Mouse (Mus musculus) spleen, adult 2 months (tissue): ENCODE results near the gene Robo3. TPM values are rescaled to one million over a fixed set of nuclear protein-coding genes. Genes with fewer than 3 reads are reported as not detected.

Source experiments
- DNase-seq, 2 experiments: peaks; one replicate each; pipeline versions ENCODE4 v3.0.0 to v3.0.0-alpha.2; 2012 to 2021; ENCODE audit warnings: low spot score in 2 of 2, low read depth in 1 of 2
- H3K27ac ChIP-seq: fragments of 200-500 bp; 2 replicates; pipeline ENCODE4 v1.5.1; 2012; ENCODE audit warnings: low read length, inconsistent platforms; ENCODE audit not compliant: insufficient read depth
- H3K27me3 ChIP-seq: fragments of 200-500 bp; 2 replicates; pipeline ENCODE4 v1.6.1; 2012; ENCODE audit warnings: mild to moderate bottlenecking, moderate library complexity, low read length, inconsistent platforms; ENCODE audit not compliant: control insufficient read depth, insufficient read depth
- H3K36me3 ChIP-seq: fragments of 200-500 bp; 2 replicates; pipeline ENCODE4 v1.6.1; 2012; ENCODE audit warnings: mild to moderate bottlenecking, low read length, inconsistent platforms; ENCODE audit not compliant: control insufficient read depth, insufficient read depth
- H3K4me1 ChIP-seq: fragments of 200-500 bp; 2 replicates; pipeline ENCODE4 v1.6.1; 2011; ENCODE audit warnings: inconsistent platforms; ENCODE audit not compliant: control insufficient read depth, insufficient read depth, insufficient read length
- H3K4me3 ChIP-seq: fragments of 200-500 bp; 2 replicates; pipeline ENCODE4 v1.5.1; 2011; ENCODE audit warnings: mild to moderate bottlenecking, inconsistent platforms; ENCODE audit not compliant: insufficient read depth, insufficient read length; ENCODE audit errors: extremely low read depth
- CTCF ChIP-seq: fragments of 200-500 bp; IDR thresholded peaks from 2 replicates; pipeline ENCODE4 v1.5.1; 2011; ENCODE audit warnings: mild to moderate bottlenecking, inconsistent platforms; ENCODE audit not compliant: insufficient read depth, insufficient read length, insufficient replicate concordance; ENCODE audit errors: extremely low read depth
- POLR2A ChIP-seq: fragments of 200-500 bp; IDR thresholded peaks from 2 replicates; pipeline ENCODE4 v1.6.1; 2011; ENCODE audit warnings: low read depth, low read length, inconsistent platforms
- WGBS: fragments of 180-500 bp; shearing (Covaris S2); methylation state at CpG from one replicate; pipeline ENCODE4 v1.1.7; 2018; 5-methylcytosine and 5-hydroxymethylcytosine counted together
- polyA plus RNA-seq: library from polyadenylated mRNA; depleted of rRNA; stranded (reverse); fragments of >200 nt; gene quantifications from 2 replicates; pipeline ENCODE4 v1.2.3, GENCODE M21; 2012

The Robo3 gene
- polyA plus RNA-seq, 1 experiment: 0.81 TPM

DNA sequence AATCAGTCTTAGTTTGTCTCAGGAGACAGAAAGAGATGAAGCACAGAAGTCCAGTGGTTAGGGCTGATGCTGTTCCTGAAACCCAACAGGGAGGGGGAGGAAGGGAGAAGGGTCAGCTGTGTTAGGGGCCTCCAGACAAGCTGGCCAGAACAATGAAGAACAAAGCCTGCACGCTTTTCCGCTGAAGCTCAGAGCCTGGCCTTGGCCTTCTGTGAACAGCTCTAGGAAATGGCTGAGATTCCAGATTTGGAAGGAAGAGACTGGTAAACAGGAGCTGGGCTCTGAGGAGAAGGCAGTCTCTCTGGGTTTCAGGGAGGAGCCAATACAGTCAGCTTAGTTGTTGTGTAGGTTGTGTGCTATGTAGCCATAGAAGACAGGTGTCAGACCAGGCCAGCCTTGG lies 32.5 kb downstream of the Robo3 start:
- DNase-seq: no peak
- 93% methylated on average over 2 of the region's 2 CpGs for WGBS
- H3K27me3 ChIP-seq: no peaks in the 10 kb centered on the region
- no peak overlapping the region for H3K27ac ChIP-seq
- TF ChIP-seq POLR2A: no peak
- TF ChIP-seq CTCF: no peak
- H3K4me1 ChIP-seq: no peaks in the 10 kb centered on the region
- H3K36me3 ChIP-seq: no peaks in the 10 kb centered on the region
- no peak overlapping the region for H3K4me3 ChIP-seq

DNA sequence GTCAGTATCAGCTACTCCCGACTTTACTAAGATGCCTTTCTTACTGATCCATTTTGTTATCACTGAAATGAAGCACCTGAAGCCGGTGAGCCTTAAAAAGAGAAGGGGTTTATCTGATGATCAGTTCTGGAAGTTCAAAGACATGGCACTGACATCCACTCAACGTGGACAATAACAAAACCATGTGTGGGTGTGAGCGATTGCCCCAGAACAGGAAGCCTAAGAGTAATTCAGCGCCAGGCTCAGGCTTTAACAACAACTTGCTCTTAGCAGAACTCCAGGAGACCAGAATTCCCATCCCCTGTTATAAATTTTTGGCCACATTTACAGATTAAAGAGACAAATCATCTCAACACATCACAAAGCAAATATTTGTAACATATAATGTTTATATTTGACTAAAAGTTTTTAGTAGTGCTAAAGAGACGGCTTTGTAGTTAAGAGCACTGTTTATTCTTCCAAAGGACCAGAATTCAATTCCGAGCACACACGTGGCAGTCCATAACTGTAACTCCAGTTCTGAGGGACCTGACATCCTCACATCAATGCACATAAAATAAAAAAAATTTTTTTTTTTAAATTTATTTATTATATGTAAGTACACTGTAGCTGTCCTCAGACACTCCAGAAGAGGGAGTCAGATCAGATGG lies 39.4 kb downstream of the Robo3 start:
- Histone ChIP-seq H3K27ac (no peak overlapping the region), H3K4me1 (no peaks in the 10 kb centered on the region), H3K4me3 (no peak overlapping the region), H3K36me3 (no peaks in the 10 kb centered on the region), H3K27me3 (no peaks in the 10 kb centered on the region)
- TF ChIP-seq CTCF (no peak), POLR2A (no peak)
- DNase-seq: no peak
- WGBS: 77% methylated on average over 8 of the region's 8 CpGs

DNA sequence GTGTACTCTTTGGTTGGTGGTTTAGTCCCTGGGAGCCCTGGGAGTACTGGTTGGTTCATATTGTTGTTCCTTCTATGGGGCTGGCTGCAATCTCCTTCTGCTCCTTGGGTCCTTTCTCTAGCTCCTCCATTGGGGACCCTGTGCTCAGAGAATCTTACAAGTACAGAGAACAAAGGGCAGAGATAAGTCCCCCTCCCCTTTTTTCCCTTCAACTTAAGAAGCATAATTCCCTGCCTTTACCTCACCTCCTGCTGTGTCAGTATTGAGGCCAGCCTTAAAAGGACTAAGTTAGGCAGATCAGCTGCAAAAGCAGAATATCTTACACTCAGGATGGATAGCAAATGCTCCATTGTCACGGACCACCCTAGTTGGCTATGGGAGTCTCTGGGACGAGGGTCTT lies 41.0 kb downstream of the Robo3 start:
- WGBS: 91% methylated on average over 2 of the region's 2 CpGs
- Histone ChIP-seq H3K27ac (no peak overlapping the region), H3K4me1 (no peaks in the 10 kb centered on the region), H3K27me3 (no peaks in the 10 kb centered on the region), H3K4me3 (no peak overlapping the region), H3K36me3 (no peaks in the 10 kb centered on the region)
- DNase-seq: no peak
- TF ChIP-seq CTCF: no peak
- TF ChIP-seq POLR2A: no peak

DNA sequence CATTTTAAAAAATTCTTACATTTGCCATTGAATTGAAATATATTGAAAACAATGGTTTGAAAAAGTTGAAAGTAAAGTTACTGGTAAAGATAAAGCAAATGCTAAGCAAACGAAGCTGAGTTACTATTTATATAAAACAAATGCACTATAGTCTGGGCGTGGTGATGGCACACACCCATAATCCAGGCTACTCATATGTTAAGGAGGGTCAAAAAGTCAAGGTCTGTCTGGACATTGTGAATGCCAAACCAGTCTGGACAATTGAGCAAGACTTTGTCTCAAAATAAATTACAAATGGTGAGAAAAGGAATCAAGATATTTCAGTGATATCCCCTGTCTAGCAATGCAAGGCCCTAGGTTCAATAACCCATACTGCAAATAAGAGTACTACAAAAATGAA lies 42.2 kb downstream of the Robo3 start:
- H3K36me3 ChIP-seq: no peaks in the 10 kb centered on the region
- TF ChIP-seq POLR2A (no peak), CTCF (no peak)
- H3K27ac ChIP-seq: no peak overlapping the region
- no peaks in the 10 kb centered on the region for H3K4me1 ChIP-seq
- DNase-seq: no peak
- no peaks in the 10 kb centered on the region for H3K27me3 ChIP-seq
- 85% methylated on average over 2 of the region's 2 CpGs for WGBS
- no peak overlapping the region for H3K4me3 ChIP-seq

DNA sequence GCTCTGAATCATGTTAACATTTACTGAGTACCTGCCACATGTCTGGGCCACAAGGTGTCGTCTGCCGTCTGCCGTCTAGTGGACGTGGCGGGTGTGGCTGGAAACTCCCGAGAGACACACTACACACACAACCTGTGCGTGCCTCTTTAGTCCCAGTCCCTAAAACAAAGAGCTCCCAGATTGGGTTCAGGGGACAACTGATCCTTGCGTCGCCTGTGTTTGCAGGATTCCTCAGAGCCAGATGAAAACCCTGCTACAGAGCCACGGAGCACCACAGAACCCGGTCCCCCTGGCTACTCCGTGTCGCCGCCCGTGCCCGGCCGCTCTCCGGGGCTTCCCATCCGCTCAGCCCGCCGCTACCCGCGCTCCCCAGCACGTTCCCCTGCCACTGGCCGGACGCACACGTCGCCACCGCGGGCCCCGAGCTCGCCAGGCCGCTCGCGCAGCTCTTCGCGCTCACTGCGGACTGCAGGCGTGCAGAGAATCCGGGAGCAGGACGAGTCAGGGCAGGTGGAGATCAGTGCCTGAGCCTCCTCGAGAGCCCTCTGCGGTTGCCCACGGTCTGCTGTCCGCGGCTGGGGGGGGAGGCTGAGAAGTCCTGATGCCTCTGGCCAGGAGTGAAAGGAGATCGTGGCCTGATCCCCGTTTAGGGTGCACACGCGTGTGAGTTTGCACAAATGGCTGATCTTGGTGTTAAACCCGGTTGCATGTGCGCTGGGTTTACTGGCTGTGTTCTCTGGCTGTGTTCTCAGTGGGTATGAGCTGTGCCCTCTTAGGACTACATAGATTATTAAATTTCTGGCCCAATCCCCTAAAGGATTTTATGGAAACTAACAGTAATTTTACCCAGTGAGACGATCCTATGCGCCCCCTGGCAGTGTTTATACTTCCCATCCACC lies 48.5 kb downstream of the Robo3 start:
- Histone ChIP-seq H3K36me3 (no peaks in the 10 kb centered on the region), H3K27ac (no peak overlapping the region), H3K4me3 (no peak overlapping the region), H3K4me1 (peaks cover 4% of the 10 kb centered on the region; the same call in 1 of the 2 replicates), H3K27me3 (peaks cover 5% of the 10 kb centered on the region)
- no peak for DNase-seq
- WGBS: 8% methylated on average over 54 of the region's 54 CpGs
- TF ChIP-seq POLR2A (no peak), CTCF (no peak)

DNA sequence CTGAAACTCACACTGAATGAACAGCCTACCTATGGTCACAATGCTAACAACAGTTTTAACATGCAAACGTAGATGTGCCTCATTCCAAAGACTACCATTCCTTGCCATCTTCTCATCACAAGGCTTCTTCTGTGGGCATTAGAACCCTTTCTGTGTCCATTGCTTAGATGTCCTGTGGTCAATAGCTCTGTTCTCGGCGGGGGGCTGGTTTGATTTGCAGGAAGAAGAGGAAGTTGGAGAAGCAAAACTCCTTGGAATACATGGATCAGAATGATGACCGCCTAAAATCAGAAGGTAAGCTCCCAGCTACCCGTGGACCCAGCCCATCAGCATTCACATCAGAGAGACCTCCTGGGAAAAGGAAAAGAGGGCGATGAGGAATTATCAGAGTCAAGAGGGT lies 49.9 kb downstream of the Robo3 start:
- Histone ChIP-seq H3K4me3 (no peak overlapping the region), H3K27me3 (peaks cover 5% of the 10 kb centered on the region), H3K27ac (no peak overlapping the region), H3K4me1 (peaks cover 4% of the 10 kb centered on the region; the same call in 1 of the 2 replicates), H3K36me3 (no peaks in the 10 kb centered on the region)
- TF ChIP-seq CTCF (no peak), POLR2A (no peak)
- no peak for DNase-seq
- 90% methylated on average over 6 of the region's 6 CpGs for WGBS

DNA sequence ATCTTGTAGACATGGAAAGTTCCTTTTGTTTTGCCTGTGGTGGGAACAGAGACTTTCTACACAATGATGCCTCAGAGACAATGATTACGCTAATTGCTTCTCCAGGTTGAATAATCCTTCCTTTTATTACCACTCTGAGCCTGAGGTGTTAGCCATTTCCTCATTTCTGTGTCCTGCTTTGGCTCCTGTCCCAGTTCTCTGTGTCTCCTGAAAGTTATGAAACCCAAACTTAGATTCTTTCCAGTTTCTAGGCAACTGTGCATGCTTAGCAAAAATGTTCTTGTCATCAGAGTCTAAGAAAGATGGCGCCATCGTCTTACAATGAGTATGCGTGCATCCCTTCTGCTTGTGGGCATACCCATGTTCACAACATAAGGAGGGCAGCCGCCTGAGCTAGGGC lies 57.3 kb downstream of the Robo3 start:
- no peak for TF ChIP-seq CTCF
- no peak for TF ChIP-seq POLR2A
- no peak for DNase-seq

More for the DNA sequence above, 57.3 kb downstream of the Robo3 start:
- Histone ChIP-seq H3K27me3 (no peaks in the 10 kb centered on the region), H3K4me1 (no peaks in the 10 kb centered on the region), H3K27ac (no peak overlapping the region), H3K4me3 (no peak overlapping the region), H3K36me3 (no peaks in the 10 kb centered on the region)
- 85% methylated on average over 5 of the region's 5 CpGs for WGBS
